Mouse (Mus musculus) adrenal gland, postnatal 4 days (tissue): ENCODE measurements around the gene Pdk2. TPM values are rescaled to one million over a fixed set of nuclear protein-coding genes. Genes with fewer than 3 reads are reported as not detected.

Experiments
- DNase-seq, 2 experiments: peaks; one replicate each; pipeline ENCODE4 v3.0.0; 2021 to 2022; ENCODE audit warnings: low spot score in 2 of 2, mixed read lengths in 2 of 2
- long read RNA-seq, 2 experiments: library from polyadenylated mRNA; stranded (forward); transcript quantifications; one replicate each; pipeline ENCODE4 v2.0.0; 2021
- total RNA-seq, 2 experiments: library from RNA; stranded (reverse); gene quantifications; 2 replicates each; pipeline ENCODE4 v1.2.3; 2021

The Pdk2 gene
- total RNA-seq: 10 to 100 TPM; 59.8 to 69.3 TPM
- long read RNA-seq, experiment 1, transcript Pdk2-201 (11 exons, 2,246 nt): major isoform, 49 of 57 reads
- long read RNA-seq, experiment 1, partial matches to known transcripts: 2 of 57 reads
- long read RNA-seq, experiment 1, other reads (novel, unspliced or antisense): 6 of 57 reads
- long read RNA-seq, experiment 2, transcript Pdk2-201 (11 exons, 2,246 nt): major isoform, 44 of 65 reads
- long read RNA-seq, experiment 2, partial matches to known transcripts: 7 of 65 reads
- long read RNA-seq, experiment 2, other reads (novel, unspliced or antisense): 14 of 65 reads

GRCm38 (mm10) chr11:95041139-95041609 lies at the start of gene Pdk2:
Gene Pdk2, minus strand, starts transcription at chr11:95041354.
- DNase-seq: peak; percentile 79 to 91

GRCm38 (mm10) chr11:95088857-95089779 lies 48.0 kb upstream of the Pdk2 start:
- no peak for DNase-seq

GRCm38 (mm10) chr11:95088286-95088685 lies 47.1 kb upstream of the Pdk2 start:
- DNase-seq: no peak

- no peak for DNase-seq
Observed at GRCm38 (mm10) chr11:95087301-95088228, 46.4 kb upstream of the Pdk2 start.

GRCm38 (mm10) chr11:95086229-95086628 lies 45.1 kb upstream of the Pdk2 start:
- no peak for DNase-seq

- no peak for DNase-seq
Observed at GRCm38 (mm10) chr11:95085710-95086109, 44.6 kb upstream of the Pdk2 start.

- DNase-seq: no peak
Observed at GRCm38 (mm10) chr11:95084811-95085382, 43.7 kb upstream of the Pdk2 start.

GRCm38 (mm10) chr11:95084175-95084574 lies 43.0 kb upstream of the Pdk2 start:
- no peak for DNase-seq

- DNase-seq: no peak
Observed at GRCm38 (mm10) chr11:95082896-95083295, 41.7 kb upstream of the Pdk2 start.

GRCm38 (mm10) chr11:95080783-95081182 lies 39.6 kb upstream of the Pdk2 start:
- DNase-seq: no peak

- DNase-seq: peak in 1 of 2 experiments; percentile 19
Observed at GRCm38 (mm10) chr11:95079256-95079875, 38.2 kb upstream of the Pdk2 start.

GRCm38 (mm10) chr11:95077956-95078355 lies 36.8 kb upstream of the Pdk2 start:
- DNase-seq: no peak

- peak; percentile 28 to 43 for DNase-seq
Observed at GRCm38 (mm10) chr11:95076536-95077111, 35.5 kb upstream of the Pdk2 start, which contains the start of gene Itga3. Gene Itga3, minus strand, starts transcription at chr11:95076801.

GRCm38 (mm10) chr11:95076041-95076535 lies 34.9 kb upstream of the Pdk2 start:
- DNase-seq: no peak

GRCm38 (mm10) chr11:95075197-95076040 lies 34.3 kb upstream of the Pdk2 start:
- no peak for DNase-seq

- no peak for DNase-seq
Observed at GRCm38 (mm10) chr11:95074694-95075093, 33.5 kb upstream of the Pdk2 start.

- no peak for DNase-seq
Observed at GRCm38 (mm10) chr11:95073835-95074234, 32.7 kb upstream of the Pdk2 start.

- no peak for DNase-seq
Observed at GRCm38 (mm10) chr11:95072804-95073203, 31.6 kb upstream of the Pdk2 start.

- no peak for DNase-seq
Observed at GRCm38 (mm10) chr11:95072136-95072535, 31.0 kb upstream of the Pdk2 start.
